Mouse (Mus musculus) right cerebral cortex, postnatal 4 days (tissue): Measurements from ENCODE around the gene Klre1.

Experiments used
- DNase-seq: peaks from one replicate; pipeline ENCODE4 v3.0.0-alpha.2; 2022

The Klre1 gene

GRCm38 (mm10) chr6:129577605-129578004 lies at the start of gene Klre1:
Klre1 (plus strand) TSS chr6:129577905.
- DNase-seq: no peak

DNA sequence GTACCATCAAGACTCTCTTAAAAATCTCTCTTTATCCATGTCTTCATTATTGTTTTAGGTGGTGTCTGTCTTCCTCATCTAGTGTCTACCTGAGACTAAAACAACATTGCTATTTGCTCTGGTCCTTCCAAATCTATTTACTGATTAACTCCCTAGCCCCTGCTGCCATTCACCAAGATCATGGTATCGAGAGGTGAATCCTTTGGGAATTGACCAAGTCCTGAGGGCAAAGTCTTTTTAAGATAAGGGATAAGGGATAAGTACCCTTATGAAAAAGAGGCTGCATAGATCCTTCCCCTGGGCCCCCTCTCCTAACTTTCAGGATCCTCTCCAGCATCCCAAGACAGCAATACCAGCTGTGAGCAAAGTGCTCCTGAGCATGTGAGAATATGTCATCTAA lies 48.1 kb upstream of the Klre1 start:
- no peak for DNase-seq

GRCm38 (mm10) chr6:129530261-129530660 lies 47.4 kb upstream of the Klre1 start:
- DNase-seq: no peak

- peak; percentile 48 for DNase-seq
These were observed 45.2 kb upstream of the Klre1 start for GRCm38 (mm10) chr6:129532556-129532941.

- peak; percentile 79 for DNase-seq
These were observed 44.5 kb upstream of the Klre1 start, which contains the start of gene Gabarapl1 for GRCm38 (mm10) chr6:129532942-129533860. Gabarapl1 (plus strand) TSS chr6:129533160.

GRCm38 (mm10) chr6:129534057-129534456 lies 43.6 kb upstream of the Klre1 start:
- DNase-seq: no peak

DNA sequence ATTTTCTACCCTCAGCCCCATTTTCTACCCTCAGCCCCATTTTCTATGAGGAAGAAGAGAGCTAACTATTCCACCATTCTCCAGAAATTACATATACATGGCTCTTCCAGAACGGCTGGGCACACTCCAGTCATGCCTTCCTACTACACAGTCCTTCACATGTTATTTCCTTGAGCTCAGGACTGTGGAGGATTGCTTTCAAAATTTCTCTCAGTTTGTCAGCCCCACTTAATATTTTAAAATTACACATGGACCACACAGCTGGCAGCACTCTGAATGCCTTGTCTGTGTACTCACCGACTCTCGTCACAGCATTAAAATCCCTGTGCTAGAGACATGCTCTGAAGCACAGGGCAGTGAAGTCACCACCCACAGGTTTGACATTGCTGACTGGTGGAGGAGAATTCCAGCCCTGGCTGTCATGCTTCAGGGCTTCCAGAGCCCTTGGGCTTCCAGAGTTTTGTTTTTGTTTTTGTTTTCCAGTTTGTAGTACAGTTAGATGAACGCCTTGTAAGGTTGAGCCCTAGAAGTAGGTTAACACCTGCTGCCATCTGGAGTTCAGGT lies 43.0 kb upstream of the Klre1 start:
- no peak for DNase-seq

DNA sequence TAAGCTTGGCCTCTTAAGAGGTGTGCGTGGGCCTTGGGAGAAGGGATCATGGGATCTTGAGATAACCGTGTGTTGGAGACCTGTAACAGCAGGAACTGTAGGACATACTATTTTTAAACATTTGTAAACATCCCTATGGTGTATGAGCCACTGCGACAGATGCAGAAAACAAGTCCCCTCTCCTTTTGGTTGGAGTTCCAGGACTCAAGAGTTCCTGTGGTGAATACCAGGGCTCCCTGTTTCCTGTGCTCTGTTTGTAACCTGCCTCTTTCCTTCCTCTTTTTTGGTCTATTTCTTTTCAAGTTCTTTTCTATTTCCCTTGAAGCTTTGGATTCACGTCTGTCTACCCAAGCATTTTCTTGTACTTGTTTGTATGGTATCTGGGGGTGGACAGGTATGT lies 42.0 kb upstream of the Klre1 start:
- no peak for DNase-seq

DNA sequence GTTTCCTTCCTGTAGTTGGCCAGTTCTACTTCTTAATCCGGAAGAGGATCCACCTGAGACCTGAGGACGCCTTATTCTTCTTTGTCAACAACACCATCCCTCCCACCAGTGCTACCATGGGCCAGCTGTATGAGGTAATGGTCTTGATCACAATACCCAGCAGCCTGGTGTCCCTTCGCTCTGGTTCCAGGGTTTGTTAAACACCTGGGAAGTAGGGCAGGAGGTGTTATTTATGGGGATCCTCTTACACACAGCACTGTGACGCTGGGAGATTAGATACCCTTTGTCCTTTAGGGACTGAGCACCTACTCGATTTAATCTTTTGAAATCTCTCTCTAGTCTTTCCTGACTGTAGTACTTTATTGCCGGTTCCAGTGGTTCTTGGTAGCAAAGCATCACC lies 39.1 kb upstream of the Klre1 start:
- no peak for DNase-seq

DNA sequence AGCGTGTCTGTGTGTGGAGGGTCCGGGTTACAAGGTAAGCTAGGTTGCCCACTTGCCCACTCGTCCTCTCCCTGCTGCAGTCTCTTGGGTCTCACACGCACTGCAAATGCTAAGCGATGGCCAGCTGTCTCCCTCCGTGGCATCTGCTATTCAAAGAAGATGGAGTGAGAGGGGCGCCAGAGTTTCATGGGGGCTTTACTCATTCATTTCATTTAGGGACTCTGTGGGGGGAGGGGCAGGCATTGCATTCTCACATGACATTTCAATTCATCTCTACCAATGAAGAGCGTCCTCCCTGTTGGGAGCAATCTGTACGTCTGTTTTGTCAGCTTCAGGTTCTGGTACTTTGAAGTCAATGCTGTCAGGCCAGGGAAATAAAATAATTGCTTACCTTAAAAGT lies 35.8 kb upstream of the Klre1 start:
- no peak for DNase-seq

GRCm38 (mm10) chr6:129542540-129542939 lies 35.2 kb upstream of the Klre1 start:
- DNase-seq: no peak

DNA sequence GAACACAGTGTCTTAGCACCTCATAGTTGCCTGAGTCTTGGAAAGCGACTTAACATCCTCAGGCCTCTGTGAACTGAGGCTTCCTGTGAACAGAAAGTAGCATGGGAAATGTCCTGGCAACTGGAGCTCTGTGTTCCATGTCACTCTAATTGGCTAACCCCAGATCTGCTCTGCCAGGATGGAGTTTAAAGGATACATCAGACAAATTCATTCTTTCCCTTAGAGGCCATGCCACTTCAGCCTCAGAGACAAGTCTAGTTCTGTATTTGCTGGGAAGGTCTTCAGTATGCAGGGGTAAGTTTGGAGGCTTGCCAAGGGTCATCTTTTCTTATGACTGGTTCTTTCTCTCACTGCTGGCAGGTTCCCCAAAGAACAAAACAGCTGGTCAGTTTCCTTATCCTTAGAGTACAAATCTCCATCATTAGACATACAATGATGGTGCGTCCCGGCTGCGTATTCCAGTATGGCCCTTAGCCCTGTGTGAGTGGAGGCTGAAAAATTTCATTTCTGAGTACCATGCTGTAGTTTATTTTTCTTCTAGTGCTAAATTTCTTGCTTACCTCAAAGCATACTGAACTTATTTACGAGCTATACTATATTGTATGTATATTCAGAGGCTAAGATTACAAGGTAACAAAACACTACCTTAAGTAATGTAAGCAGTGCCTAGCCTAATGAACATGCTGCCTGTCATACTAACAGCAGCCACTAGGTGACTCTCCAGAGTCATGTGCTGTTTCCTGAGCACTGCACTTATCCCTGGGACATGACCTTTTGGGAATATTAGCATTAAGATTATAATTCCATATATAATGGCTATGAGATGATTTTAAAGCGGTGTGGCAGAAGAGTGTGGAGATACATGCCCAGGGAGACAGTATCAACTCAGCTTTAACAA lies 33.7 kb upstream of the Klre1 start:
- peak; percentile 73 for DNase-seq

- DNase-seq: no peak
These were observed 30.4 kb upstream of the Klre1 start for GRCm38 (mm10) chr6:129547277-129547676.

GRCm38 (mm10) chr6:129548009-129548408 lies 29.7 kb upstream of the Klre1 start:
- DNase-seq: no peak

DNA sequence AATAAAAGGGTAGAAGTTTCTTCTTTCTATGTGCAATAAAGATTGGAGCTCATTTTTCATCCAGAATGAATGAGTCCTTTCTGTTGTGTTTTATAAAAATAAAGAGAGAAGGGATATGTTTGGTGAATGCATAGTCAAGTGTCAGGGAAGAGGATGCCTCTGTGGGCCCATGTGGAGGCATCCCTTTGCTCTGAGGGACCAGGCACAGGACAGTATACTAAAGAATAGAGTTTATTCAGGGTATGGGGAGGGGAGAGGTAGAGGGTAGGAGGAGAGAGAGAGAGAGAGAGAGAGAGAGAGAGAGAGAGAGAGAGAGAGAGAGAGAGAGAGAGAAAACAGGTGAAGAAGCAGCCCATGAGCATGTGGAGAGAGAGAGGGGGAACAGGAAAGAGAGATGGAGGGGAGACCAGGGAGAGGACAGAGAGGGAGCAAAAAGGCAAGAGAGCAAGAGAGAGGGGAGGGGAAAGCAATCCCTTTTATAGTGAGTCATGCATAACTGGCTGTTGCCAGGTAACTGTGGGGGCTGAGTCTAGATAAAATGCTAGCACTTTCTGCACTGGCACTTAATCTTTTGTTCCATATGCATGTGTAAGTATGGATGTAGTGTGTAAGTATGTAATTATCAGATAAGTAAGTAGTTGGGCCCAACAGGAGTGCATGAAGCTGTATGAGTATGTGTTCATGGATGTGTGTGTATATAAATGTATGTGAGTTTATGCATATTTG lies 20.2 kb upstream of the Klre1 start:
- no peak for DNase-seq

GRCm38 (mm10) chr6:129558946-129559640 lies 18.6 kb upstream of the Klre1 start:
- DNase-seq: peak; percentile 79

- DNase-seq: no peak
These were observed 18.1 kb upstream of the Klre1 start for GRCm38 (mm10) chr6:129559641-129560027.

- DNase-seq: no peak
These were observed 12.4 kb upstream of the Klre1 start for GRCm38 (mm10) chr6:129565257-129565656.

- DNase-seq: no peak
These were observed 2.4 kb upstream of the Klre1 start for GRCm38 (mm10) chr6:129575315-129575714.

GRCm38 (mm10) chr6:129581274-129581673 lies 3.6 kb downstream of the Klre1 start:
- DNase-seq: no peak

DNA sequence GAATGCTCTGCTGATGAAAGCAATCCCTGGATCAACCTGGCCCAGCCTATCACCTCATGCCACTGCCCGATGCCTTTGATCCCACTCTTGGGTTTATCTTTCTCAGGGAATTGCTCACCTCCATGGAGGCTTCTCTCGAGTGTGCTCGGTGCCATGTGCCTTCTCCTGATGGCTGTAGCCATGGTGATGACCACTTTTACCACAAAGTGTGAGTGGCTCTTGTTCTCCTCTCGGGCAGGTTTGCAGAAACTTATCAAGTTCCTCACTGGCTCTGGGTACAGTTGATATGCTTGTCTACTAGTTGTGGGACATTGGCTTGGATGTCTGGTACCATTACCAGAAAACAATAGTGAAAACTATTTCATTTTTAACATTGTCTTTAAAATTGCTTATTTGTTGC lies 4.2 kb downstream of the Klre1 start:
- DNase-seq: no peak

DNA sequence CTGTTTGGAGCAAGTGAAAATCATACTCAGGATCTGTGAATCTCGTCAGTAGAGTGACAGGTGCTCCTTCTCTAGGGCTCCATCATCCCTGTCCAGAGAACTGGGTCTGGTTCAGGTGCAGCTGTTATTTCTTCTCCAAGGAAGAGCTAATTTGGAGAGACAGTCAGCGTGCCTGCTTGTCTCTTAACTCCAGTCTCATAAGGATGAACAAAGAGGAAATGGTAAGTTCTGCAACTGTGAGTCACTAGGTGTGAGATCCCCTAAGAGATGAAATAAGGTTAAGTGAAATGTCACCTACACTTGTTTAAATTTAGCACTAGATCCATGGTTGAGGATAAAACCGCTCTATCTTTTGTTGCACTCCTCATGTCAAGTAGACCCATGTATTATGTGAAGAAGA lies 5.3 kb downstream of the Klre1 start:
- DNase-seq: no peak
